Mouse (Mus musculus) adrenal gland (tissue): ENCODE results near the gene St6galnac4.

Experiments used
- intact Hi-C: fragments of 180-260 bp; cut with DNase I; formaldehyde crosslinking; loops from one replicate; pipeline ENCODE4 v1.15.1; 2025

The St6galnac4 gene

DNA sequence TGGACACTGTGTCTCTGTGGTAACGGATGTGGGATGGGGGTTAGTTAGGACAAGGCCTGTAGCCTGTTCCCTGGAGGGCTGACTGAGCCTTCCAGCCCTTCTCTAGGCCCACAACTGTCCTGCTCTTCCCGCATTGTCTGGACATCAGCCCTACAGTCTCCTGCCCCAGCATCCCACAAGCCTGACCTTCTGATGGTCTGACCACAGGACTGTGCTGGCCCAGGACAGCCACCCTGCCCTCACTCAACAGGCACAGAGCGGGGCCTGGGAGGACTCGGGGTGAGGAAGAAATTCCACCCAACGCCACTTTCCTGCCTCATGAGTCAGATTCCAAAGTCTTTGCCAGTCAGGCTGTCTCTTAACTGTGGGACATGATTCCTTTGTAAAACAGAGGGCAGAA, 10.8 kb downstream of the St6galnac4 start:
- intact Hi-C loops, result no loop called here

DNA sequence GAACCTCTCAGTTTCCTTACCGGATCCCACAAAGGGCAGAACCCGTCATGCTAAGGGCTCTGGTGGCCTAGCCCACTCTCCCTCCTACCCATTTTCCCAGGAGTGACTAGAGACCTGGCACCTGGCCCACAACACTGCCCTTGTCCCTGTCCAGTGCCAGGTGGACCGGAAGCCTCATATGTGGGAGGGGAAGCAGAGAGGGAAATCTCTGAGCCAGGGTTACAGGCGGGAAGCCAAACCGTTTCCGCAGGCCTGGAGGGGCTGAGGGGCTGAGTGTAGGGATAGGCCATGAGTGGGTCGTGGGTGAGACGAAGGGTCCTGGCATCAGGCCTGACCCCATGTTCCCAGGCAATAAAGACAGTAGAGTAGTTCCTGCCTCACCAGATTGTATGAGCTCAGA, 11.6 kb downstream of the St6galnac4 start:
- intact Hi-C loops, result no loop called here

DNA sequence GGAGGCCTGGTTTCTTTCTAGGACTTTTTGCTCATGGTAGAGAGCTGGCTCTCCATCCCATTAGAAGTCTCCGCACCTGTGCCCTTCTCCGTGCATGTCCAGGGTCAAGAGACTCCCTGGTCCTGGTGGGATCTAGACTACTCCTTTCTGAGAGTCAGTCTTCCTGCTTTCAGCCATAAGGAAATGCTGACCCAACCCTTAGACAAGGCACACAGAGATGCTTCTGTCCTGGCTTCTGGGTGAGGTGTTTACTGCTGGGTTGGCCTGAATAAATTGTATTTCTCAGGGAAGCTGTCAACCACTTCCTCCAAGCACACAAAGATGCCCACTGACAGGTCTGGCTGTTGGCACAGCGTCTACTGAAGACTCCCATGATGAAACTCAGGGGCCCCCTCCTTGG, 12.5 kb downstream of the St6galnac4 start, which contains the start of gene St6galnac6:
St6galnac6 (plus strand) TSS at position 301 of the 400 bp plus-strand sequence.
- intact Hi-C loops, result no loop called here

DNA sequence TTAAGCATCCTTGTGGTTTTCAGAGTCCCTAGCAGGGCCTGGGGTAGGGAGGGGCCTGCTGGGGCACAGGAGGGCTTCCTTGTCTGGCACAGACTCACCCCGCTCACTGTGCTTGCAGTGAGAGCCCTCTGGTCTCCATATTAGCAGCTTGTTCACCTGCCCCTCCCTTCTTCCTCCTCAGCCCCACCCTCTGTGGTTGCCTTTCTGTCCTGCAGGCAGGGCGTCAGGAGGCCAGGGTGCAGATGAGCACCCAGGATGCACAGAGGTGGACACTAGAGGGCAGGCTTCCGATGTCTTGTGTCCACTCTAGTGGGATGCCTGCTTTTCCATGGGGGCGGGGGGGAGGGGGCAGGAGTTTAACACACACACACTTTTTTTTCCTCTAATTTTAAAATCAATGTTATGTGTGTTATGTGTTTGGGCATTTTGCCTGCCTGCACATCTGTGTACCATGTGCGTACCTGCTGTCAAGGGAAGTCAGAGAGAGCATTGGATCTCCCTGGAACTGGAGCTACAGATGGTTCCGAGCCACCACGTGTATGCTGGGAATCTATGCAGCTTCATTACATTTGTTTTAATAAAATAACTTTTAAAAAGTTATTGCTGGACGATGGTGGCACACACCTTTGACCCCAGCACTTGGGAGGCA, 14.6 kb downstream of the St6galnac4 start:
- intact Hi-C loops, result loop anchor here (2.0 kb wide), 1 partner anchor 19 kb away; no protein-coding TSS in a partner anchor

DNA sequence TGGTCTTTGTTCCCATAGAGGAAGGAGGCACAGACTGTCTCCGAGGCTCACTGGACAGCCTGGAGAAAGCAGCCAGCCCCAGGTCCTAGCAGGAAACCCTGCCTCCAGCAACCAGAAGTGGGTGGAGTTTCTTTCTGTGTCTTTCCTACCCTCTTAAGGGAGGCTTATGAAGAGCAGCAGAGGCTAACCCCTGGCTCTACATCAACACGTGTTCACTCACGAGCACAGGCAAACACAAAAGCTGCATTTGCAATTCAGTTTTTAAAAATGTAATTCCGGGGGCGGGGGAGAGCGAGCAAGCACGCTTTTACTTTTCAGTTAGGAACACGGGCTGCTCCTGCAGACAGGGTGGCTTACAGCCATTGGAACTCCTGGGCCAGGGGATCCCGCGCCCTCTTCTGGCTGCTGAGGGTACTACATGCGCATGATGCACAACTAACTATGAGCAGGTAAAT, 15.7 kb downstream of the St6galnac4 start:
- intact Hi-C loops, result loop anchor here (2.0 kb wide), 1 partner anchor 20 kb away; no protein-coding TSS in a partner anchor

DNA sequence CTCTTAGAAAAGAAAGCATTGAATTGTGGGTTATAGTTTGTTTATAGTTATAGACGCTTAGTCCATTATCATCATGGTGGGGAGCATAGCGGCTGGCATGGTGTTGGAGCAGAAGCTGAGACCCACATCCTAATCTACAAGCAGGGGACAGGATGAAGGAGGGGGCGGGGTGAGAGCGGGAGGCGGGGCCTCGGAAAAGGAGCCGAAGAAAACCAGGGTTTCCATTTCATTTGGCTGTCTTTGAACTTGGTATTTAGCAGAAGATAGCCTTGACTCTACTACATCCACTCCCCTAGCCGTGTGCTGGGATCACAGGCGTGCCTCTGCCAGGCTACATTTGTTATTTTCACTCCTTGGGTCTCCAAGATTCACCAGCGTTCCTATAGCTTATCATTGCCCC, 17.7 kb downstream of the St6galnac4 start:
- intact Hi-C loops, result no loop called here

DNA sequence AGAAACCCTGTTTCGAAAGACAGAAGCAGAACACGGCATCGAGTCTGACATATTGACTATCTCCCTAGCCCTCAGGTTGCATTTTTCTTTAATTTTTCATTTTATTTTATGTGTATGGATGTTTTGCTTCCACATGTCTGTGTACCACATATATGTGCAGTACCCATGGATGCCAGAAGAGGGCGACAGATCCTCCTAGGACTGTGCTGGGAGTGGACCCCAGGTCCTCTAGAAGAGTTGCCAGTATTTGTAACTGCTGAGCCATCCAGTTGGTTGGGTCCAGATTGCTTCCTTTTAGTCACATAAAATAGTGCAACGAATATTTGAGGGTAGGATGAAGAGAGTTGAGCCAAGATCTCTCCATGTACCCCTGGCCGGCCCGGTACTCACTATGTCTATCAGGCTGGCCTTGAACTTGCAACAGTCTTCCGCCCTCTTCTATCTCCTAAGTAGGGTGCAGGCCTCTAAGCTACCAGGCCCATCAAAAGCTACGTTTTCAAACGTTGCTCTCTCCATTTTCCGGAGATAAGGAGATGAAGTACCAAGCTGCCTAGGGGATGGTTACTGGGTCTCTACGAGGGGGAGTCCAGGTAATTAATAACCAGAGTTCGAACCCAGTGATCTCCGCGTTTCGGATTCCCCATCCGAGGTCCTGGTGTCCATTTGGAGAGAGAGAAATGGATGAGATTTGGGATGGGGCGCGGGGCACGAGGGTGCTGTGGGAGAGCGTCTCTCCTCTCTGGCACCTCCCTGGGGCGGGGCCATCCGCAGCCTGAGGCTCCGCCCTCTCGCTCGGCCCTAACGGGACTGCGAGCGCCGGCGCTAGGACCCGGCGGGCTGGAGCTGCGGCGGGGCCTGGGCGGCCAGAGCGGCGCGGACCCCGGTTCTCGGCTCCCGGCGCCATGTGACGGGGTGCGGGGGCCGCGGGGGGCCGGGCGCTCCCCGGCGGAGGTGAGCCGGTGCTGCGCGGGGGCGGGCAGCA, 19.6 kb downstream of the St6galnac4 start:
- intact Hi-C loops, result no loop called here

DNA sequence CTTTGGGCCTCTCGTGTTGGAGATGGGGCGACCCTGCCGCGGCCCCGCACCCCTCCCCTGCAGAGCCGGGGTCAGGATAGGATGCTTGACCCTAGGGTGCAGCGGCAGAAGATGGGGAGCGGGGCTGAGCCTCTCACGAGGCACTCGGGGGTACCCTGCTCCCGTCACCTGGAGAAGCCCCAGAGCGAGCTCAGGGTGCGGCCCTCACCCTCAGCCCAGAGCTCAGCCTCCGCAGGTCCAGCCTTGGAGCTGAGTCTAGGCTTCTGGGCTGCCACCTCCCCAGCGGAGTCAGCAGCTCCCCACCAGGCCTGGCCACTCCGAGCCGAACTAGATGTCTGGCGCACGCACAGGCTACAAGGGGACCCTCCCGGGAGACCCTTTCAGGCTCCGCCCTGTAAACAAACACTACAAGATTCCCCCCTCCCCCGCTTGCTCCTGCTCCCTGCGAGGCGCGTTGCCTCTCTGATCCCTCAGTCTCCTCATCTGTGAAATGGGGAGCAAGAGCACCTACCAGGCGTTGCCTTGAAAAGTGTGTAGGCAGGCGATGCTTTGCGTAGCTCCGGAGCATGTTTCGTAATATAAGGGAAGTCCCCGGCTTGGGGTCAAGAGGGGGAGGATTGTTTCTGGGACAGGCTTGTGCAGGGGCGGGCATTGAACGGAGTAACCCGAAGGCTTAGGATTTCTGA, 20.5 kb downstream of the St6galnac4 start:
- intact Hi-C loops, result no loop called here

DNA sequence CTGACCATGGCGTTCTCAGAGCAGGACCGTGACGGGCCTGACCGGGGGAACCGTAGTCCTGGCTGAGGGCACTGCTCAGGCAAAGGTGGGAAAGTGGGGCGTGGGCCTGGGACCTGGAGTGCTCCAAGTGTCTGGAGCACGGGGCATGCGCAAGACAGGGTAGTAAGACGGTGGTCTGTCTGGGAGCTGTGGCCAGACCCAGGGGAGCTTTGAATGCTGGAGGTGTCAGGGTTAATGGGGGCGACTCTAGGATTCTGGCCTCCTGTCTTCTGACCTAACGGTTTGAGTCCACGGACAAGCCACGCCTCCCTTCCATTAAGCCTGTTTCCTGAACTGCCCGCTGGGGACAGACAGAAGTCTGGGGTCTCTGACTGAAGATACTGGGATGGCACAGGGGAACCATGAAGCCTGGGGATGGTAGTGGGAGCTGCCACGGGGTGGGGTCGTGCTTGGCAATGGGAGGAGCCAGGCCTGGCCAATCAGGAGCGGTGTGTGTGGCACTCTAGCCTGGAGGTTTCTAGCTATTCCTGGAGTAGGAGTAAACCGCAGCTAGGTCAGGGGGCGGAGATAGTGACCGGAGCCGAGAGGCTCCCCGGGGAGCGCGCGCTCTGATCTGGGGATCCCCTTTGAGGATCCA, 21.4 kb downstream of the St6galnac4 start:
- intact Hi-C loops, result no loop called here

DNA sequence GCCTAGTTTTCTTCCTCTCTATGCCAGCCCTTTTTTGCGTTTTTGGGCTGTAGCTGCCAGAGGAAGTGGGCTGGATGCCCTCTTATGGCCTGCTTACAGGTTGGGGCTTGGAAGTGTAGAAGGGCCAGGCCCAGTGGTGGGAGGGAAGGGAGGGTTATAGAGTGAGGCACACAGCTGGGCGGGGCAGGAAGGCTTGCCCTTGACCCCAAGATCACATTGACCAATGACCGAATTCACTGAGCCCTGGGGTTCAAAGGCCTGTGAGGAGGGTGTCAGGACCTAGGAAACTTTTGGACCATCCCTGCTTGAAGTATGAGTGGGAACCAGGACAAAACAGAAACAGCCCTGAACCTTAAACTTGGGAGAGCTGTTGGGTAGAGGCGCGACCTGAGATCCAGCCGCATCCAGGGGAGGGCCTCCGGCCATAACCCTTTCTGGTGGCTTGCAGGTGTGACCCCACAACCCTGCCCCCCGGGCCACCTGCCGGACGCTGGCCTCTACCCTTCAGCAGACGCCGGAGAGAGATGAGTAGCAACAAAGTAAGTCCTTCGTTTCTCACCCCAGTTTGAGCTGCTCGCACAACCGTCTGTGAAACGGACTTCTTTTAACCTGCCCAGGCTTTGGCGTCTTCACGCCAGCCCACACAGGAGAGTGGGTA, 22.0 kb downstream of the St6galnac4 start:
- intact Hi-C loops, result no loop called here

DNA sequence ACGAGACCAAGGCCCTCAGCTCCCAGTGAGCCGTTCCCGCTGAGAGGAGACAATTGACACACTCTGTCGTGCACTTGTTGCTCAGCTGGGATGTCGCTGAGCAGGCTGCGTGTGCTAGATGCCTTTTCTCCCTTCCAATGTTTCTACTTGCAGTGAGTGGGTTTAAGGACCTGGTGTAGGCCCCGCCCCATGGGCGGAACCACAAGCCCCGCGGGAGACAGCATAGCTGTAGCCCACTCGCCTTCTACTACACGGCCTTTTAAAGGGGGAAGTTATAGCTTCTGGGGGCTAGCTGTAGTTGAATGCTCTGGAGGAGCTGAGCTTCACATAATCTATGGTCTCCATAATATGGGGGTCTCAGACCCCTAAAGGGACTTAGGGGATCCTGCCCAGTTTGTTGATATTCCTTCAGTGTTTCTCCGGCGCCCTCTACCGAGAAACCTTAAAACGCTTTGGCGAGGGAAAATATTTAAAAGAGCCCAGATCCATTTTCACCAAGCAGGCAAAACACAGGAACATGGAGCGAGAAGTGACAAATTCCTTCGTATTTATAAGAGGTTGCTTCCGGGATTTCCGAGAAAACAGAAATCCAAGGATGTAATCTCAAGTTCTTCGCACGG, 23.8 kb downstream of the St6galnac4 start:
- intact Hi-C loops, result loop anchor here (5.0 kb wide), 1 partner anchor 33 kb away; the partner anchor contains the start of gene 9430097D07Rik

DNA sequence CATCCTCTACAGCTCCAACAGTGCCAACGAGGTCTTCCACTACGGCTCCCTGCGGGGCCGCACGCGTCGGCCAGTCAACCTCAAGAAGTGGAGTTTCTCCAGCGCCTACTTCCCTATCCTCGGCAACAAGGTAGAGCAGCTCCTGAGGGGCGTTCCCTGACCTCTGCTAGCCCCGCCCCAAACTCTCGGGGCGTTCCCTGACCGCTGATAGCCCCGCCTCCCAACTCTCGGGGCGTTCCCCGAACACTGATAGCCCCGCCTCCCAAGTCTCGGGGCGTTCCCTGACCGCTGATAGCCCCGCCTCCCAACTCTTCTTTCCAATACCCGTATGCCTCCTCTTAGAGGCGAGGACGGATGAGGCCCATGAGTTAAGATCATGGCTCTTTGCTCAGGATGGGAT, 25.4 kb downstream of the St6galnac4 start:
- intact Hi-C loops, result loop anchor here (5.0 kb wide), 1 partner anchor 35 kb away; the partner anchor contains the start of gene 9430097D07Rik

DNA sequence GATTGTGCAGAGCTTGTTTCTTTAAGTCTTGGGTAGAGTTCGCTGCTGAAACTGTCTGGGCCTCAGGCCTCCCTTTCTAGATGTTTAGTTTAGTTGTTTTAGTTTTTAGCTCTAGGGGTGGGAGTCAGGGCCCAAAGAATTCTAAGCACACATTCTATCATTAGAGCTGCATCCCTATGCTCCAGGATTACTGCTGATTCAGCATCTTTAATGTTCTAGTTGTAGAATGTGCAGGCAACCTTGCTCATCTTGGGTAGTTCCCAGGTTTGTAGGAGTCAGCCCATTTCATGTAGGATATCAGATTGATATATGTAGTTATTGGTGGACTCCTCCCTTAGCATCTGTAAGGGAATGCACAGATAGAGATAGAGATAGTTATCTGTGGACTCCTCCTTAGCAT, 30.2 kb downstream of the St6galnac4 start:
- intact Hi-C loops, result no loop called here

DNA sequence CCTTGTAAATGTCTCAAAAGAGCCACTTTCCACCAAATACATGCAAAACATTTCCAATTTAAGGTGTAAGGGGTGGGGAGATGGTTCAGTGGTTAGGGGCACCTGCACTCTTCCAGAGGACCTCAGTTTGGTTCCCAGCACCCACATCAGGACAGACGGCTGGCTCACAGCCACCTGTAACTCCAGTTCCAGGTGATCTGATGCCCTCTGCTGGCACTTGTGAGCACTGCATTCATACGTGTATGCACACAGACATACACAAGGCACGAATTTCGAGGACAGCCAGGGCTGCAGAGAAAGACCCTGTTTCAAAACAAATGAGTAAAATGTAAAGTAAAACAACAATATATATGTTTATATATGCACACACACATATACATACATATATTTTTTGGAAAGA, 30.7 kb downstream of the St6galnac4 start:
- intact Hi-C loops, result no loop called here

DNA sequence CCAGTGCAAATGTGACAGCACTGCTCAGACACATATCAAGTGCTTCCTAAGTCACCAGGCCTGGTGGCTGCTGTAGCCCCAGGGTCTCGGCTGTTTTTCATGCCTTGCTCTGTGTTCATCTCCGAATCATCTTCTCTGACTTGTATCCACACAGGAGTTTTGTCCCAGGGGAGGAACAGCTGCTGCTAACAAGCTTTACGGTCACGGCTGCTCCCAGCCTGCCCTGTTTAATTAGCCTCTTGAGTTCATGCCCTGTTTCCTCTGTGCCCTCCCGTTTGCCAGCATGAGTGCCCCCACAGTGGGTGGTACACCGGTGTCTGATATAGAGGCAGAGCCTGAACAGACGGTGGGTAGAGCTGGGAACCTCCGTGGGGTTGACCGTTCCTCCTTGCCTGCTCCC, 31.2 kb downstream of the St6galnac4 start:
- intact Hi-C loops, result no loop called here

DNA sequence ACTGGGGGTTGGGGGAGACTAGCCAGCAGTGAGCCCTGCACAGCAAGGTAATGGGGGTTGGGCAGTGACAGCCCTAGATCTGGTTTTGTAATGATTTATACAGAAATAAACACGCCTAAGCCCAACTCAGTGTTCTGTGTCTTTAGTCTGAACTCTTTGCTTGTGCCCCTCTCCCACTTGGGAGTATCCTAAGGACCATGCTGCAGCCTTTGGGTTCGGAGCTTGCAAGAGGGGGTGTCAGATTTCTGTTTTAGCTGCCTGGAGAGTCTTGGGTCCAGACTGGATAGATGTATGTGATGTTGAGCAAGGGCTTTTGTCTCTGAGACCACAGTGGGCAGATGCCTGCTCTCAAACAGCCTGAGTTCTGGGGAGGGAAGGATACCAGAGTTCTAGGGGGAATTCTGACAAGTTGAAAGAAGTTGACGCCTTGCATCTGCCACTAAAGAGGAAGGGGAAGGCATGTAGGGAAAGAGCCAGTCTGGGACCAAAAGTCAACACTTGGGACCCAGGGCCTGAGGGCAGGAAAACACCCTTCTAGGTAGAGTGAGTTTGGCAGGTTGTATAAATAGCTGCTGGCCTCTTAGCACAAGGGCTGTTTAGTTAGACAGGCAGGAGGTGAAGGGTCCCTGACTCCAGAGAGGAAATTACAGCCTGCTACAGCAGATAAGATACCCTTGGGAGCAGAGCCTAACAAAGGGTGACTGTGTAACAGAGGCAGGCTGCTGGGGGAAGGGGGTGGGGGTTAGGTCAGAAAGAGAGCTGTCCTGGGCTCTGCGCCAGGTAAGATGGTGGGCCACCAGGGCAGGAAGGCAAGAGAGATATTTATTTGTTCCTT, 34.0 kb downstream of the St6galnac4 start:
- intact Hi-C loops, result no loop called here

DNA sequence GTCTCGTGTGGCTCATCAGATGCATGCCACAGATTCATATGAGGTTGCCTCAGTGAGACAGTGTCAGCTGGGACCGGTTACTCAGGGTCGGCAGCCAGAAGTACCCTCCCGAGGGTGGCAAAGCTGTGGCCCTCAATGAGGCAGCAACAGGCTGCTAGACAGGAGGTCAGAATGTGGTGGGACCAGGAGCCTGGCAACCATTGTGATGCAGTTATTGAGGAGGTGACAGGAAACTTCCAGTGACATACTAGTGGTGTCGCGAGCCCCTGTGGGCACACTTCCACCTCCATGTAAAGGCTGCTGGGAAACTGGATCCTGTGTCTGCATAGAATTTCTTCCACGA, 34.6 kb downstream of the St6galnac4 start, which contains the start of gene Ak1:
Ak1 (plus strand) TSS at position 242 of the 343 bp plus-strand sequence.
- intact Hi-C loops, result no loop called here

DNA sequence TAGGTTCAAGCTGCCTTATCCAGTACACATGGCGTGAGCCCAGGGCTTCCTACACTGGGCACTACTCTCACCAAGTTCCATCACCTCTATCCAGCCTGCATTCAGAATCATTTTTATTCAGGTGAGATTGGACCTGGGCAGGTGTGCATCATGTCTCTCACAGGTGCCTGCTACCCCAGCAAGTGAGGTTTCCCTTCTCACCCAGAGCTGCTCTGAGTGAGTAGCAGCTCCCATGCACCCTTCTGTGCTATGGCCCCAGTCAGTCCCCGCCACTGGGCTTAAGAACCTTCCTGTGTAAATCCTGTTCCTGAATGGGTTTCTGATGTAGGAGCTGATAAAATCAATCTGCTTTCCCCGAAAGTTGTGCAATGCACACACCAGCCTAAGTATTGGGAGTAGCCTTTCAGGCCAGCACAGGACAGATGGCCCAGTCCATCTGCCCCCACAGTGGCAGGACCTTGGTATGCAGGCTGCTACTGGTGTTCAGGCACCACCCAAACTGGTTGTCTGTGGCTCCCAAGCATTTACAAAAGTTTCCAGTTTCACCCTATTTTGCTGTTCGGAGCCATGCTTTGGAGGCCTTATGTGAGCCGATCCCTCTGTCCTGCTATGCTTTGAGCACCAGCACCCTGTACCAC, 37.3 kb downstream of the St6galnac4 start:
- intact Hi-C loops, result no loop called here
